Mouse (Mus musculus): ENCODE data around the gene Fam198b. TPM values are rescaled to one million over a fixed set of nuclear protein-coding genes. Genes with fewer than 3 reads are reported as not detected.
"Not testable (repeated sequence)": the region's sequence is repeated elsewhere in the genome, so short reads cannot be mapped to it uniquely, and the experiment has no call there.

Gene Fam198b
- polyA plus RNA-seq, 1 experiment from 2014 or later, result 6.0 TPM

DNA sequence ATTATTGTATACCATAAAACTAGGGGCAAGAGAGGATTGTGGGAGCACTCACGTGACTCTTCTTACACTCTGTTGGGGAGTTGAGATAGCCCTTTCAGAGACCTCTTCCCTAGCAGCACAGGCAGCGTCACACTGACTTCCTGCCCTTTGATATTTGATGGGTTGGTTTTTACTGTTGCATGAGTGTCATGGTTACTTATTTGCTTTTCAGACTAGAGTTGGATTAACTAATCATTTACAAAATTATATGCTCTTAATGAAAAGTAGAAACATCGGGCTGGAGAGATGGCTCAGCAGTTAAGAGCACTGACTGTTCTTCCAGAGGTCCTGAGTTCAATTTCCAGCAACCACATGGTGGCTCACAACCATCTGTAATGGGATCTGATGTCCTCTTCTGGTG, 85.2 kb downstream of the Fam198b start:
- H3K4me3 ChIP-seq (ENCODE audit: low read depth, low read length); ATAC-seq (ENCODE audit: insufficient number of reproducible peaks, low FRiP score, low TSS enrichment, low read depth); H3K9ac ChIP-seq (ENCODE audit: low read length); DNase-seq (ENCODE audit: low spot score); H3K27ac ChIP-seq (replicated peaks; ENCODE audit: low read depth, low read length); H3K9me3 ChIP-seq (ENCODE audit: control insufficient read depth, low read length); H3K36me3 ChIP-seq (ENCODE audit: control insufficient read depth, insufficient read depth, low read length); H3K4me1 ChIP-seq (ENCODE audit: control insufficient read depth, insufficient read depth, low read length); H3K27me3 ChIP-seq (ENCODE audit: control insufficient read depth, insufficient read depth, low read length); H3K4me2 ChIP-seq (ENCODE audit: low read depth, severe bottlenecking): not testable (repeated sequence)
- 81% methylated on average over 3 of the region's 3 CpGs for WGBS

DNA sequence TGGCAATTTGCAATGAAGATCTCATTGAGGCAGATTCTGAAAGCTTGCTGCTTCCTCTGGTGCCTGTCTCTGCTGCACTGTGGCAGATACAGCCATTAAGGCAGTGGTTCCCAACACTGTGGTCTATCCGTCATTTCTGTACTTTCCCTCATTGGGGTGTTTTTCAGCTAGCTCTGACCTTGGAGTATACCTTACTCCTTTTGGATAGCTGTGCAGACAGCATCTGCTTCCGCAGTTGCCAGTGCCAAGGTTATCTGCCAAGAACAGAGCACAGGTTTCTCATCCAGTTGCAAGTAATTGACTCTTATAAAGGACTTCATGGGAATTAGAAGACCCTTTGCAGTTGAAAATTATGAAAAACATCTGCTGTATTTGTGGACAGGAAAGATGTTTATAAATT, 85.7 kb downstream of the Fam198b start:
- Histone ChIP-seq H3K27me3 (ENCODE audit: control insufficient read depth, insufficient read depth, low read length) (no peaks in the 10 kb centered on the region), H3K36me3 (ENCODE audit: control insufficient read depth, insufficient read depth, low read length) (no peaks in the 10 kb centered on the region), H3K27ac (replicated peaks; ENCODE audit: low read depth, low read length) (no peak overlapping the region), H3K4me1 (ENCODE audit: control insufficient read depth, insufficient read depth, low read length) (no peaks in the 10 kb centered on the region), H3K9ac (ENCODE audit: low read length) (no peak overlapping the region), H3K4me2 (ENCODE audit: low read depth, severe bottlenecking) (no peak overlapping the region), H3K9me3 (ENCODE audit: control insufficient read depth, low read length) (no peaks in the 10 kb centered on the region), H3K4me3 (ENCODE audit: low read depth, low read length) (no peak overlapping the region)
- ATAC-seq (ENCODE audit: insufficient number of reproducible peaks, low FRiP score, low TSS enrichment, low read depth) (no peak), DNase-seq (ENCODE audit: low spot score) (no peak)
- 82% methylated on average over 2 of the region's 2 CpGs for WGBS

DNA sequence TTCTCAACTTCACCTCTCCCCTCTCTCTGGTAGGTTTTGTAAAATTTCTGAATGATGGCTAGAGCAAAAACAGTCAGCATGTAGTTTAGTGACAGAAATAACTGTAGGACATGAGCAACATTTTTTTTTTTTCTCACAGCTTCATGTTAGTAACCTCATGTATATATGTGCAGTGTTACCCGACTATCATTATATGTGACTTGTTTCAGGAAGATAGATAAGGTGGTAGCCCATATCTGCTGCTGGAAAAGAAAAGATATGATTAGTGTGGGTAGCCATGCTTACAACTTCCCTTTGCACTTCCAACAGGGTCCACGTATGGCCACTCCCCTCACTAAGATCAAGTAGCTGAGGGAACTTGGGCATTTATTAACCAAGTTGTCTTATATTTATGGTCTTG, 86.2 kb downstream of the Fam198b start:
- no peak for ATAC-seq (ENCODE audit: insufficient number of reproducible peaks, low FRiP score, low TSS enrichment, low read depth)
- Histone ChIP-seq H3K9me3 (ENCODE audit: control insufficient read depth, low read length) (no peaks in the 10 kb centered on the region), H3K4me1 (ENCODE audit: control insufficient read depth, insufficient read depth, low read length) (no peaks in the 10 kb centered on the region), H3K27me3 (ENCODE audit: control insufficient read depth, insufficient read depth, low read length) (no peaks in the 10 kb centered on the region), H3K9ac (ENCODE audit: low read length) (no peak overlapping the region), H3K27ac (replicated peaks; ENCODE audit: low read depth, low read length) (no peak overlapping the region), H3K4me3 (ENCODE audit: low read depth, low read length) (no peak overlapping the region), H3K4me2 (ENCODE audit: low read depth, severe bottlenecking) (no peak overlapping the region), H3K36me3 (ENCODE audit: control insufficient read depth, insufficient read depth, low read length) (no peaks in the 10 kb centered on the region)
- no peak for DNase-seq (ENCODE audit: low spot score)
- 87% methylated on average over 2 of the region's 2 CpGs for WGBS

DNA sequence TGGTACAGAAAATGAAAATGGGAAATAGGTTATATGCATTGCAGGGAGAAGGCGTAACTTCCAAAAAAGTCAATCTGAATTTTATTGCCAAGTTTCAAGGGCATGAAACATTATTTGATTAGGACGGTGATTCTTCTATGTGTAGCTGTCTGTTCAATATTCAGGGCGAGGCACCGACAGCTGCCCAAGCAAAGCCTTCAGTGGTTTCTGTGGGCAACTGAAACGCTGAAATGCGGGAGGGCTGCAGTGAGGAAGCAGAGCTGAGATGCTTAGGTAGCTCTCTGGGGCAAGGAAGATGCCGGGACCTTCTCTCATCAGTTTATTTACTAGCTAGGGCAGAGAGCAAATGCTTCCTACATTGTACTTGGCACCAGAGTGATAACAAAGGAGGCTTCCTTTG, 87.2 kb downstream of the Fam198b start:
- H3K4me1 ChIP-seq (ENCODE audit: control insufficient read depth, insufficient read depth, low read length), result no peaks in the 10 kb centered on the region
- H3K36me3 ChIP-seq (ENCODE audit: control insufficient read depth, insufficient read depth, low read length), result no peaks in the 10 kb centered on the region
- 82% methylated on average over 7 of the region's 7 CpGs for WGBS
- H3K27me3 ChIP-seq (ENCODE audit: control insufficient read depth, insufficient read depth, low read length), result no peaks in the 10 kb centered on the region
- H3K4me2 ChIP-seq (ENCODE audit: low read depth, severe bottlenecking), result no peak overlapping the region
- no peak overlapping the region for H3K9ac ChIP-seq (ENCODE audit: low read length)
- no peak overlapping the region for H3K27ac ChIP-seq (replicated peaks; ENCODE audit: low read depth, low read length)
- DNase-seq (ENCODE audit: low spot score) (no peak), ATAC-seq (ENCODE audit: insufficient number of reproducible peaks, low FRiP score, low TSS enrichment, low read depth) (no peak)
- H3K4me3 ChIP-seq (ENCODE audit: low read depth, low read length), result no peak overlapping the region
- no peaks in the 10 kb centered on the region for H3K9me3 ChIP-seq (ENCODE audit: control insufficient read depth, low read length)

DNA sequence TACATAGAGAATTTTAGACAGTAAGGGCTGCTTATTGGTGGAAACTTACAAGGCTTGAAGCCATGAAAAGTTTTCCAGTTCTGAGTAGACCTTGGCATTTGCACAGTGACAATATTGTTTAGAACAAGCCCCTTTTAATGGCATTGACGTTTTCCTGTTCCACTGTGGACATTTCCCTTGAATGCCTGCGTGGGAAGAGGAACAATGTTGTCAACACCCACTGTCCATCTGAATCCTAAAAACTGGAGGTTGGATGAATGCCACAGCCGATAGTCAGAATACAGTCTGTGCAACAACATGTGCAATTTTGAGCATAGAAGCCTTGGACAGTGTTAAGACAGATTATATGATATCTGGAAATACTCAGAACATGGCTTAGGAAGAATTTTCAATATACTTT, 92.5 kb downstream of the Fam198b start:
- no peaks in the 10 kb centered on the region for H3K27me3 ChIP-seq (ENCODE audit: control insufficient read depth, insufficient read depth, low read length)
- ATAC-seq (ENCODE audit: insufficient number of reproducible peaks, low FRiP score, low TSS enrichment, low read depth) (no peak), DNase-seq (ENCODE audit: low spot score) (no peak)
- no peaks in the 10 kb centered on the region for H3K4me1 ChIP-seq (ENCODE audit: control insufficient read depth, insufficient read depth, low read length)
- no peak overlapping the region for H3K4me3 ChIP-seq (ENCODE audit: low read depth, low read length)
- WGBS, result 78% methylated on average over 3 of the region's 3 CpGs
- H3K9me3 ChIP-seq (ENCODE audit: control insufficient read depth, low read length), result no peaks in the 10 kb centered on the region
- no peaks in the 10 kb centered on the region for H3K36me3 ChIP-seq (ENCODE audit: control insufficient read depth, insufficient read depth, low read length)
- no peak overlapping the region for H3K27ac ChIP-seq (replicated peaks; ENCODE audit: low read depth, low read length)
- no peak overlapping the region for H3K9ac ChIP-seq (ENCODE audit: low read length)
- H3K4me2 ChIP-seq (ENCODE audit: low read depth, severe bottlenecking), result no peak overlapping the region

DNA sequence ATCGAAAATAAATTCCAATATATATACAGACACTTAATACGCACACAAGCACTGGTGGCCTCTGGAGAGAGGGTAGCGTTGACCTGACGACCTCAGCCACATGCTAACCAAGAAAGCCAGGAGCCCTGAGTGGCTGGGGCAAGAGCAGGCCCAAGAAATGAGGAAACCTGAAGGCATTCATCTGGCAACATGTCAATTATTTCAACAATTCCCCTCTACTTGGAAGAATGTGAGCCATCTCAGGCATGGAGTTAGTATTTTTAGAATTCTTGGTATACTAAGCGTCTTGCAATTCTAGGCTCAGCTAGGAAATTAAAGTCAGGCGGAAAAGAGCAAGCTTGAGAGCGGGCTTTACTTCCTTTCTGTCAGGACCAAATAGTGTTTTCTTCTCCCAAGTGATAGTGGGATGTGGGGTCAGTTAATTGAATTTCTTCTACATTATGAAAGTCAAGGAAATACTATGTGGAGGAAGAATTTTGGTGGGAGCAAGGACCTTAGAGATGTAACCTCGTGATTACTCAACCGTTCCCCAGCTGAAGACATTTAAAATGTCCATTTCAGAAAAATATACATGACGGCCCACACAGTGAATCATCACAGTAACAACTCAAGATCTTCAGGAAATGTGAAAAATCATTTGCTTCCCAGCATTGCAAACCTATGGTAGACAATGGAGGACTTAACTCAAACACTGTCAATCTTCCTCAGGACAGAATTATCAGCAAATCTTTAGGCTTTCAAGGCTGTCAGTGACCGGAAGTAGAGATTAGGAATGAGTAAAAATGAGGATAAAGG, 93.5 kb downstream of the Fam198b start:
- WGBS, result 71% methylated on average over 11 of the region's 11 CpGs
- Histone ChIP-seq H3K9ac (ENCODE audit: low read length) (no peak overlapping the region), H3K27me3 (ENCODE audit: control insufficient read depth, insufficient read depth, low read length) (no peaks in the 10 kb centered on the region), H3K9me3 (ENCODE audit: control insufficient read depth, low read length) (no peaks in the 10 kb centered on the region), H3K27ac (replicated peaks; ENCODE audit: low read depth, low read length) (no peak overlapping the region), H3K4me3 (ENCODE audit: low read depth, low read length) (no peak overlapping the region), H3K36me3 (ENCODE audit: control insufficient read depth, insufficient read depth, low read length) (no peaks in the 10 kb centered on the region), H3K4me2 (ENCODE audit: low read depth, severe bottlenecking) (no peak overlapping the region), H3K4me1 (ENCODE audit: control insufficient read depth, insufficient read depth, low read length) (no peaks in the 10 kb centered on the region)
- DNase-seq (ENCODE audit: low spot score) (peak; percentile 27), ATAC-seq (ENCODE audit: insufficient number of reproducible peaks, low FRiP score, low TSS enrichment, low read depth) (no peak)

DNA sequence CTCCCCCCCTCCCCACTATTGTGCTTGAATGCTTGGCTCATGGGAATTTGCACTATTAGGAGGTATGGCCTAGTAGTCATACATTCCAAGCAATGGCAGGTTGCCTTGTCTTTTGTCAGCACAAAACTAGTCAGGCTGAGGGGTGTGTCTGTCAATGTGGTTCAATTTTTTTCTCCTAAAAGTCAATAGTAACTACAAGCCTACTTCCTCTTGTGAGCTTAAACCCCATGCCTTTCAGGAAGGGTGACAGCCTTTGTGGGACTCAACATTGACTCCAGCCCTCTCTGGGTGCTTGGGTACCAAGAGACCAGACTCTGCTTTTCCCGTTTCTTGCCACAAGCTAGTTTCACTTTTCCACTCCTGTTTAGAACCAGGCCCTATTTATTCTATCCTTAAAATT, 96.4 kb downstream of the Fam198b start:
- 82% methylated on average over 1 of the region's 1 CpGs for WGBS
- Histone ChIP-seq H3K4me1 (ENCODE audit: control insufficient read depth, insufficient read depth, low read length) (no peaks in the 10 kb centered on the region), H3K27me3 (ENCODE audit: control insufficient read depth, insufficient read depth, low read length) (no peaks in the 10 kb centered on the region), H3K4me3 (ENCODE audit: low read depth, low read length) (no peak overlapping the region), H3K27ac (replicated peaks; ENCODE audit: low read depth, low read length) (no peak overlapping the region), H3K9me3 (ENCODE audit: control insufficient read depth, low read length) (no peaks in the 10 kb centered on the region), H3K9ac (ENCODE audit: low read length) (no peak overlapping the region), H3K4me2 (ENCODE audit: low read depth, severe bottlenecking) (no peak overlapping the region), H3K36me3 (ENCODE audit: control insufficient read depth, insufficient read depth, low read length) (no peaks in the 10 kb centered on the region)
- ATAC-seq (ENCODE audit: insufficient number of reproducible peaks, low FRiP score, low TSS enrichment, low read depth), result no peak
- no peak for DNase-seq (ENCODE audit: low spot score)

DNA sequence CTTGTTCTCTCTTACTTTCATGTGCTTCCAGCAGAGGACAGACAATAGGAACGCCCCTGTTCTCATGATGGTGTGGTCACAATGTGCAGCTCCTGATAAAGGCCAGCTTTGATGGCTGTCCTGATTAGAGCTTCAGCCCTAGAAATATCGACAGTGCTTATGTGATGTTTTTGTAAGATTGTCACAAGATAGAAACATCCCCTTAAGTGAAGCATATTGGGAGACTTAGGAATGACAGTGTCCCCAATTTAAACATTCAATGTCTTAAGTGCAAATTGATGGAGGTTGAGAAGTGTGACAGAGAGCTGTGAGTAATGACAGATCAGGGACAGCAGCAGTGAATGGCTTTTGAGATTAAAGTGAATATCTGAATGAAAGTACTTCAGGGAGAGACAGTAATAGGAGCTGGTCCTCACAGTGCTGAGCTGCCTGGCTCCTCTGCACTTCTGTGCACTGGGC, 99.7 kb downstream of the Fam198b start:
- Histone ChIP-seq H3K27me3 (ENCODE audit: control insufficient read depth, insufficient read depth, low read length) (no peaks in the 10 kb centered on the region), H3K27ac (replicated peaks; ENCODE audit: low read depth, low read length) (no peak overlapping the region)
- 84% methylated on average over 2 of the region's 2 CpGs for WGBS

DNA sequence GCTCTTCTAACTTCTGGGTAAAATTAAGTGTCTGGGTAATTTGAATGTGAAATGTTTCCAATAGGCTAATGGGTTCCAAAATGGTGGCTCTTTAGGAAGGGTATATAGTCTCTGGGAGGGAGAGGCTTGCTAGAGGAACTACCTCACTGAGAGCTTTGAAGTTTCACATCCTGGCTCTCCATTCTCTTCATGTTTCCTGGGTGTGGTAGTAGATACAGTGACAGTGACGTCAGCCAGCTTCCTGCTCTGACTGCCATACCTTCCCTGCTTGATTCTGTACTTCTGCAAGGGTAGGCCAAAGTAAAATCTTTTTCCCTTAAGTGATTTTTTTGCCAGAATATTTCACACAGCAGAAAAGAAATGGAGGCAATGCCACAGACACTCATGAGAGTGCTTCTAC, 100.2 kb downstream of the Fam198b start:
- ATAC-seq (ENCODE audit: insufficient number of reproducible peaks, low FRiP score, low TSS enrichment, low read depth) (no peak), DNase-seq (ENCODE audit: low spot score) (no peak)
- Histone ChIP-seq H3K27me3 (ENCODE audit: control insufficient read depth, insufficient read depth, low read length) (no peaks in the 10 kb centered on the region), H3K27ac (replicated peaks; ENCODE audit: low read depth, low read length) (no peak overlapping the region), H3K4me2 (ENCODE audit: low read depth, severe bottlenecking) (no peak overlapping the region), H3K9ac (ENCODE audit: low read length) (no peak overlapping the region), H3K4me1 (ENCODE audit: control insufficient read depth, insufficient read depth, low read length) (no peaks in the 10 kb centered on the region), H3K36me3 (ENCODE audit: control insufficient read depth, insufficient read depth, low read length) (no peaks in the 10 kb centered on the region), H3K9me3 (ENCODE audit: control insufficient read depth, low read length) (no peaks in the 10 kb centered on the region), H3K4me3 (ENCODE audit: low read depth, low read length) (no peak overlapping the region)
- 58% methylated on average over 1 of the region's 1 CpGs for WGBS

More for the DNA sequence above, 99.7 kb downstream of the Fam198b start:
- no peak for DNase-seq (ENCODE audit: low spot score)
- Histone ChIP-seq H3K9me3 (ENCODE audit: control insufficient read depth, low read length) (no peaks in the 10 kb centered on the region), H3K9ac (ENCODE audit: low read length) (no peak overlapping the region), H3K4me1 (ENCODE audit: control insufficient read depth, insufficient read depth, low read length) (no peaks in the 10 kb centered on the region), H3K4me3 (ENCODE audit: low read depth, low read length) (no peak overlapping the region), H3K4me2 (ENCODE audit: low read depth, severe bottlenecking) (no peak overlapping the region), H3K36me3 (ENCODE audit: control insufficient read depth, insufficient read depth, low read length) (no peaks in the 10 kb centered on the region)
- no peak for ATAC-seq (ENCODE audit: insufficient number of reproducible peaks, low FRiP score, low TSS enrichment, low read depth)

All from limb, embryonic 11.5 days (tissue).